Mouse (Mus musculus) cerebellum, postnatal 14 days (tissue): Measurements from ENCODE around the gene Rgs16.
"Not testable (repeated sequence)": the region's sequence is repeated elsewhere in the genome, so short reads cannot be mapped to it uniquely, and the experiment has no call there.

Source experiments
- DNase-seq, 2 experiments: peaks; one replicate each; pipeline ENCODE4 v3.0.0; 2021; ENCODE audit warnings: mixed read lengths in 2 of 2

Rgs16 gene

GRCm38 (mm10) chr1:153751763-153752301, 11.7 kb downstream of the Rgs16 start:
- no peak for DNase-seq

GRCm38 (mm10) chr1:153752521-153752920, 12.4 kb downstream of the Rgs16 start:
- DNase-seq = no peak

- no peak for DNase-seq
Measured at GRCm38 (mm10) chr1:153753725-153754464, 13.7 kb downstream of the Rgs16 start.

- DNase-seq = no peak
Measured at GRCm38 (mm10) chr1:153764136-153764535, 24.0 kb downstream of the Rgs16 start.

GRCm38 (mm10) chr1:153766298-153766697, 26.1 kb downstream of the Rgs16 start:
- no peak for DNase-seq

GRCm38 (mm10) chr1:153767281-153767680, 27.1 kb downstream of the Rgs16 start:
- no peak for DNase-seq

- DNase-seq = no peak
Measured at GRCm38 (mm10) chr1:153768465-153768864, 28.3 kb downstream of the Rgs16 start.

- DNase-seq = not testable (repeated sequence)
Measured at GRCm38 (mm10) chr1:153769571-153769970, 29.4 kb downstream of the Rgs16 start.

- DNase-seq = no peak
Measured at GRCm38 (mm10) chr1:153769998-153770775, 30.0 kb downstream of the Rgs16 start.

- DNase-seq = no peak
Measured at GRCm38 (mm10) chr1:153770776-153771167, 30.6 kb downstream of the Rgs16 start.

GRCm38 (mm10) chr1:153775174-153775573, 35.0 kb downstream of the Rgs16 start:
- DNase-seq = no peak

- no peak for DNase-seq
Measured at GRCm38 (mm10) chr1:153776257-153776656, 36.1 kb downstream of the Rgs16 start.

GRCm38 (mm10) chr1:153778205-153778604, 38.1 kb downstream of the Rgs16 start:
- no peak for DNase-seq

GRCm38 (mm10) chr1:153783339-153783738, 43.2 kb downstream of the Rgs16 start:
- no peak for DNase-seq

GRCm38 (mm10) chr1:153785608-153786007, 45.5 kb downstream of the Rgs16 start:
- DNase-seq = no peak

- DNase-seq = no peak
Measured at GRCm38 (mm10) chr1:153790708-153791107, 50.6 kb downstream of the Rgs16 start.

GRCm38 (mm10) chr1:153794241-153794640, 54.1 kb downstream of the Rgs16 start:
- no peak for DNase-seq
